Mouse (Mus musculus): ENCODE results near the gene Olfr460. TPM values are rescaled to one million over a fixed set of nuclear protein-coding genes. Genes with fewer than 3 reads are reported as not detected.

The Olfr460 gene
- total and polyA plus RNA-seq, 3 experiments = not detected

DNA sequence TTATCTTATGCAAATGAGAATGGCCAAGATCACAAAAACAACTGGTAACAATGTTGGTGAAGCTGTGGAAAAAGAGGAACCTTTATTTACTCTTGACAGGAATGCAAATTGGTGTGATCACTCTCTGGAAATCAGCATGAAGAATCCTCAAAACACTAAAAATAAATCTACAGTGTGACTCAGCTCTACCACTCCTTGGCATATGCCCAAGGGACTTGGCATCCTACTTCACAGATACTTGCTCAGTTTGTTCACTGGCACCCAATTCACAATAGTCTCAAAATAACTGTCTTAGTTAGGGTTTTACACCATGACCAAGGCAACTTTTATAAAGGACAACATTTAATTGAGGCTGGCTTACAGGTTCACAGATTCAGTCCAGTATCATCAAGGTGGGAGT, 38.1 kb downstream of the Olfr460 start:
- no peak overlapping the region for H3K9ac ChIP-seq (ENCODE audit: control insufficient read depth, low read depth, low read length, poor library complexity, severe bottlenecking)
- no peak for DNase-seq (ENCODE audit: low read depth, low spot score)
- TF ChIP-seq CTCF (IDR thresholded peaks at IDR 0.05 in 2 of 3, conservative IDR thresholded peaks at IDR 0.05 in 1 of 3; ENCODE audit: control insufficient read depth in 1 of 3, insufficient read depth in 1 of 3, low read depth in 2 of 3, low read length in 3 of 3, poor library complexity in 1 of 3, severe bottlenecking in 1 of 3) (no peak), MAX (IDR thresholded peaks at IDR 0.05; ENCODE audit: low read length) (no peak), JUND (IDR thresholded peaks at IDR 0.05; ENCODE audit: low read depth, low read length) (no peak), EP300 (IDR thresholded peaks at IDR 0.05; ENCODE audit: low read depth in 1 of 2, low read length in 2 of 2) (no peak), NRF1 (IDR thresholded peaks at IDR 0.05; ENCODE audit: insufficient read depth, low read depth, low read length, poor library complexity, severe bottlenecking) (no peak), RAD21 (IDR thresholded peaks at IDR 0.05; ENCODE audit: low read depth, low read length) (no peak), RCOR1 (IDR thresholded peaks at IDR 0.05; ENCODE audit: low read depth, low read length) (no peak), HCFC1 (IDR thresholded peaks at IDR 0.05; ENCODE audit: low read depth, low read length) (no peak), MYC (IDR thresholded peaks at IDR 0.05; ENCODE audit: low read depth, low read length) (no peak), ZKSCAN1 (IDR thresholded peaks at IDR 0.05; ENCODE audit: low read depth, low read length) (no peak), GABPA (IDR thresholded peaks at IDR 0.05; ENCODE audit: low read depth, low read length) (no peak), MAZ (IDR thresholded peaks at IDR 0.05; ENCODE audit: low read depth, low read length) (no peak), TBP (IDR thresholded peaks at IDR 0.05; ENCODE audit: low read depth, low read length) (no peak)
- H3K9me3 ChIP-seq (replicated peaks; ENCODE audit: insufficient read depth, low read length) = no peaks in the 10 kb centered on the region
- no peak overlapping the region for H3K4me3 ChIP-seq (ENCODE audit: control insufficient read depth in 1 of 2, insufficient read depth in 1 of 2, low read depth in 2 of 2, low read length in 2 of 2)
- no peaks in the 10 kb centered on the region for H3K79me2 ChIP-seq (ENCODE audit: control insufficient read depth, insufficient read depth, low read length, poor library complexity)
- H3K27me3 ChIP-seq (ENCODE audit: control insufficient read depth in 1 of 2, insufficient read depth in 2 of 2, low read length in 2 of 2) = no peaks in the 10 kb centered on the region
- no peak overlapping the region for H3K27ac ChIP-seq (ENCODE audit: control insufficient read depth, low read depth, low read length)
- no peaks in the 10 kb centered on the region for H3K4me1 ChIP-seq (ENCODE audit: control insufficient read depth in 1 of 2, insufficient read depth in 2 of 2, low read length in 2 of 2)
- no peaks in the 10 kb centered on the region for H3K36me3 ChIP-seq (ENCODE audit: control insufficient read depth in 1 of 2, insufficient read depth in 2 of 2, low read length in 2 of 2)

DNA sequence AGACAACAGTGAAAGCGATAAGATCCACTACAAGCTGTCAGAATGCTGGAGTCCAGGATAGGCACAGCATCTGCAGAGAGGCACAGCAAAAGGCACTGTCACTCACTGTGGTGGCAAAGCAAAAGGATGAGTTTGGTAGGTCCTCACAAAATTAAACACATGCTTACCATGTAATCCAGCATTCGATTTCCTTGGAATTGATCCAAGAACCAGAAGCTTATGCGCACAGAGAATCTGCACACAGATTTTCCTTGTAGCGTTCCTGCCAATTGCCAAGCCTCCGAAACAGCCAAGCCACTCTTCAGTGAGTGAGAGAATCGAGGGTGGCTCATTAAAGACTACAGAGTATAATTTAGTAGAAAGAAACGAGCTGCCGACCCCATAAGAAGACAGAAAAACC, 41.0 kb downstream of the Olfr460 start:
- TF ChIP-seq USF1 (IDR thresholded peaks at IDR 0.05; ENCODE audit: low read depth, low read length) = no peak
- no peak for TF ChIP-seq CHD1 (IDR thresholded peaks at IDR 0.05; ENCODE audit: low read depth, low read length)
- no peak for TF ChIP-seq KAT2A (conservative IDR thresholded peaks at IDR 0.05; ENCODE audit: low read depth, low read length)
- no peak for DNase-seq (ENCODE audit: low read depth, low spot score)
- Histone ChIP-seq H3K4me1 (ENCODE audit: control insufficient read depth in 1 of 2, insufficient read depth in 2 of 2, low read length in 2 of 2) (no peaks in the 10 kb centered on the region), H3K4me3 (ENCODE audit: control insufficient read depth in 1 of 2, insufficient read depth in 1 of 2, low read depth in 2 of 2, low read length in 2 of 2) (no peak overlapping the region), H3K9ac (ENCODE audit: control insufficient read depth, low read depth, low read length, poor library complexity, severe bottlenecking) (no peak overlapping the region), H3K9me3 (replicated peaks; ENCODE audit: insufficient read depth, low read length) (no peaks in the 10 kb centered on the region), H3K36me3 (ENCODE audit: control insufficient read depth in 1 of 2, insufficient read depth in 2 of 2, low read length in 2 of 2) (no peaks in the 10 kb centered on the region), H3K79me2 (ENCODE audit: control insufficient read depth, insufficient read depth, low read length, poor library complexity) (no peaks in the 10 kb centered on the region), H3K27ac (ENCODE audit: control insufficient read depth, low read depth, low read length) (no peak overlapping the region), H3K27me3 (ENCODE audit: control insufficient read depth in 1 of 2, insufficient read depth in 2 of 2, low read length in 2 of 2) (no peaks in the 10 kb centered on the region)

Data from MEL (cell line).